Mouse (Mus musculus) thymus, adult 2 months (tissue): ENCODE data around the gene Cbfa2t2.

Experiments
- CTCF ChIP-seq: fragments of 200-500 bp; IDR thresholded peaks from 2 replicates; pipeline ENCODE4 v1.5.1; 2012; ENCODE audit warnings: mild to moderate bottlenecking, control low read depth, low read length, moderate library complexity, borderline replicate concordance; ENCODE audit not compliant: control insufficient read depth, poor library complexity, insufficient read depth; ENCODE audit errors: extremely low read depth
- POLR2A ChIP-seq: fragments of 200-500 bp; IDR thresholded peaks from 2 replicates; pipeline ENCODE4 v1.6.1; 2012; ENCODE audit warnings: mild to moderate bottlenecking, low read length, control low read depth, moderate library complexity; ENCODE audit not compliant: control insufficient read depth, poor library complexity, insufficient read depth; ENCODE audit errors: extremely low read depth

DNA sequence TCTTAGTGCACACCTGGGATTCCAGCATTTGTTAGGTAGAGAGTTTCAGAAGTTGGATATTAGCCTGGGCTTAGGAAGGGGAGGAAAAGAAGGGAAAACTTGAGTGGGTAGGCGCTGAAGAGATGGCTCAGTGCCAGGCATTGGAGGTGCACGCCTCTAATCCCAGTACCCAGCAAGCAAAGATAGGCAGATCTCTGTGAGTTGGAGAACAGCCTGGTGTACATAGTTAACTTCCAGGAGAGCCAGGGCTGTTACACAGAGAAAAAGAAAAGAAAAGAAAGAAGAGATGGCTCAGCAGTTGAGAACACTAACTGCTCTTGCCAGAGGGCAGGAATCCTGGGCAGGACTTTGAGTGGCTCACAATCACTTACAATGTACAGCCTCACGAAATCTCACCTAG lies 90.2 kb downstream of the Cbfa2t2 start:
- TF ChIP-seq CTCF (no peak), POLR2A (no peak)
